Mouse (Mus musculus) lung, embryonic 15.5 days (tissue): Measurements from ENCODE around the gene Des. TPM values are rescaled to one million over a fixed set of nuclear protein-coding genes. Genes with fewer than 3 reads are reported as not detected.

Experiments used
- ATAC-seq: fragments of 200-750 bp; cut with Nextera tagmentation; 2 replicates; pipeline ENCODE4 v1.8.0; 2017; ENCODE audit warnings: moderate number of reproducible peaks, borderline replicate concordance; ENCODE audit not compliant: low FRiP score, low TSS enrichment; ENCODE audit errors: extremely low read depth
- H3K27ac ChIP-seq: fragments of 300-500 bp; sonication (generic); 2 replicates; pipeline ENCODE4 v1.5.1; 2015; ENCODE audit warnings: moderate library complexity, mild to moderate bottlenecking, inconsistent platforms
- H3K27me3 ChIP-seq: fragments of 300-500 bp; sonication (generic); 2 replicates; pipeline ENCODE4 v1.6.1; 2015; ENCODE audit warnings: inconsistent platforms
- H3K36me3 ChIP-seq: fragments of 300-500 bp; sonication (generic); 2 replicates; pipeline ENCODE4 v1.6.1; 2015; ENCODE audit warnings: inconsistent platforms
- H3K4me1 ChIP-seq: fragments of 300-500 bp; sonication (generic); 2 replicates; pipeline ENCODE4 v1.6.1; 2015; ENCODE audit warnings: inconsistent platforms
- H3K4me2 ChIP-seq: fragments of 300-500 bp; sonication (generic); 2 replicates; pipeline ENCODE4 v1.6.1; 2015; ENCODE audit warnings: inconsistent platforms, mild to moderate bottlenecking, moderate library complexity
- H3K4me3 ChIP-seq: fragments of 300-500 bp; sonication (generic); 2 replicates; pipeline ENCODE4 v1.5.1; 2015; ENCODE audit warnings: mild to moderate bottlenecking, inconsistent platforms
- H3K9ac ChIP-seq: fragments of 300-500 bp; sonication (generic); 2 replicates; pipeline ENCODE4 v1.6.1; 2015; ENCODE audit warnings: inconsistent platforms
- H3K9me3 ChIP-seq: fragments of 300-500 bp; sonication (generic); 2 replicates; pipeline ENCODE4 v1.6.1; 2016; ENCODE audit warnings: inconsistent platforms
- WGBS: fragments of 180-500 bp; shearing (Covaris S2); methylation state at CpG from one replicate; pipeline ENCODE4 v1.1.7; 2015; 5-methylcytosine and 5-hydroxymethylcytosine counted together
- polyA plus RNA-seq: library from polyadenylated mRNA; unstranded; fragments of >200 nt; fragmentation: Nextera tagmentation; extraction: Ambion mirVana; gene quantifications from 2 replicates; pipeline ENCODE4 v1.2.1, GENCODE M21; 2015

Des gene
- polyA plus RNA-seq, 1 experiment from 2014 or later, result 59.5 TPM

- H3K4me3 ChIP-seq, result peak overlapping the region; percentile 17
- ATAC-seq, result no peak
- no peak overlapping the region for H3K27ac ChIP-seq
These were observed 28.1 kb downstream of the Des start for GRCm38 (mm10) chr1:75387929-75388897.

GRCm38 (mm10) chr1:75388898-75389515 is 28.9 kb downstream of the Des start:
- H3K9me3 ChIP-seq, result no peaks in the 10 kb centered on the region
- ATAC-seq, result no peak
- H3K9ac ChIP-seq, result no peak overlapping the region
- 43% methylated on average over 23 of the region's 23 CpGs for WGBS
- peaks cover 53% of the 10 kb centered on the region for H3K27me3 ChIP-seq
- 0 out of 2 replicates have a peak, but pooled peaks cover 2% of the 10 kb centered on the region for H3K36me3 ChIP-seq
- H3K4me3 ChIP-seq, result peak overlapping the region; percentile 17; the same call in 1 of the 2 replicates
- H3K27ac ChIP-seq, result no peak overlapping the region
- peaks cover 40% of the 10 kb centered on the region for H3K4me1 ChIP-seq
- H3K4me2 ChIP-seq, result peak overlapping the region; percentile 48; the same call in 1 of the 2 replicates

More at GRCm38 (mm10) chr1:75387929-75388897, 28.1 kb downstream of the Des start:
- H3K4me2 ChIP-seq, result peak overlapping the region; percentile 48
- H3K9ac ChIP-seq, result 0 out of 2 replicates have a peak overlapping the region, but pooled peaks have one; percentile 6
- H3K36me3 ChIP-seq, result 0 out of 2 replicates have a peak, but pooled peaks cover 2% of the 10 kb centered on the region
- WGBS, result 17% methylated on average over 94 of the region's 94 CpGs
- no peaks in the 10 kb centered on the region for H3K9me3 ChIP-seq
- peaks cover 59% of the 10 kb centered on the region for H3K27me3 ChIP-seq
- H3K4me1 ChIP-seq, result peaks cover 36% of the 10 kb centered on the region

- 59% methylated on average over 9 of the region's 9 CpGs for WGBS
- Histone ChIP-seq H3K9ac (no peak overlapping the region), H3K4me2 (no peak overlapping the region)
These were observed 33.0 kb downstream of the Des start for GRCm38 (mm10) chr1:75393139-75393538.

GRCm38 (mm10) chr1:75393846-75394245 is 33.7 kb downstream of the Des start:
- no peak overlapping the region for H3K27ac ChIP-seq
- peaks cover 14% of the 10 kb centered on the region for H3K27me3 ChIP-seq
- no peak for ATAC-seq
- H3K4me2 ChIP-seq, result no peak overlapping the region
- no peak overlapping the region for H3K4me3 ChIP-seq
- peaks cover 2% of the 10 kb centered on the region; the same call in 1 of the 2 replicates for H3K36me3 ChIP-seq
- H3K4me1 ChIP-seq, result peaks cover 21% of the 10 kb centered on the region
- H3K9me3 ChIP-seq, result no peaks in the 10 kb centered on the region
- no peak overlapping the region for H3K9ac ChIP-seq
- WGBS, result 85% methylated on average over 3 of the region's 3 CpGs

More at GRCm38 (mm10) chr1:75393139-75393538, 33.0 kb downstream of the Des start:
- peaks cover 21% of the 10 kb centered on the region for H3K27me3 ChIP-seq
- no peak for ATAC-seq
- peak overlapping the region; percentile 19; the same call in 1 of the 2 replicates for H3K27ac ChIP-seq
- H3K9me3 ChIP-seq, result no peaks in the 10 kb centered on the region
- H3K4me3 ChIP-seq, result no peak overlapping the region
- peaks cover 2% of the 10 kb centered on the region; the same call in 1 of the 2 replicates for H3K36me3 ChIP-seq
- H3K4me1 ChIP-seq, result peaks cover 21% of the 10 kb centered on the region

GRCm38 (mm10) chr1:75398761-75399402 is 38.8 kb downstream of the Des start:
- WGBS, result 7% methylated on average over 9 of the region's 9 CpGs
- Histone ChIP-seq H3K27ac (peak overlapping the region; percentile 92), H3K9me3 (no peaks in the 10 kb centered on the region), H3K9ac (no peak overlapping the region), H3K4me3 (no peak overlapping the region), H3K4me2 (peak overlapping the region; percentile 58), H3K27me3 (no peaks in the 10 kb centered on the region), H3K4me1 (peaks cover 29% of the 10 kb centered on the region), H3K36me3 (peaks cover 15% of the 10 kb centered on the region)
- peak; percentile 71 for ATAC-seq

- peak; percentile 89 for ATAC-seq
- Histone ChIP-seq H3K27me3 (no peaks in the 10 kb centered on the region), H3K9me3 (no peaks in the 10 kb centered on the region), H3K36me3 (peaks cover 19% of the 10 kb centered on the region), H3K27ac (peak overlapping the region; percentile 92), H3K4me1 (peaks cover 29% of the 10 kb centered on the region), H3K4me2 (peak overlapping the region; percentile 58), H3K9ac (peak overlapping the region; percentile 34), H3K4me3 (peak overlapping the region; percentile 35)
- WGBS, result 3% methylated on average over 15 of the region's 15 CpGs
These were observed 39.8 kb downstream of the Des start for GRCm38 (mm10) chr1:75399755-75400492.

- Histone ChIP-seq H3K27ac (peak overlapping the region; percentile 92), H3K27me3 (no peaks in the 10 kb centered on the region), H3K4me1 (peaks cover 29% of the 10 kb centered on the region), H3K36me3 (peaks cover 23% of the 10 kb centered on the region), H3K9ac (peak overlapping the region; percentile 34; the same call in 1 of the 2 replicates), H3K9me3 (no peaks in the 10 kb centered on the region), H3K4me2 (peak overlapping the region; percentile 58), H3K4me3 (peak overlapping the region; percentile 35)
- WGBS, result 29% methylated on average over 6 of the region's 6 CpGs
- ATAC-seq, result 0 out of 2 replicates have a peak, but pooled peaks have one; percentile 1
These were observed 40.5 kb downstream of the Des start for GRCm38 (mm10) chr1:75400493-75401115.

GRCm38 (mm10) chr1:75405547-75405946 is 45.4 kb downstream of the Des start:
- Histone ChIP-seq H3K27me3 (no peaks in the 10 kb centered on the region), H3K4me3 (no peak overlapping the region), H3K9ac (no peak overlapping the region), H3K4me2 (no peak overlapping the region), H3K27ac (no peak overlapping the region), H3K9me3 (no peaks in the 10 kb centered on the region), H3K36me3 (peaks cover 34% of the 10 kb centered on the region), H3K4me1 (peaks cover 4% of the 10 kb centered on the region)
- 83% methylated on average over 3 of the region's 3 CpGs for WGBS
- no peak for ATAC-seq

GRCm38 (mm10) chr1:75406173-75406572 is 46.0 kb downstream of the Des start:
- Histone ChIP-seq H3K9ac (no peak overlapping the region), H3K4me2 (no peak overlapping the region), H3K27ac (no peak overlapping the region), H3K4me3 (no peak overlapping the region), H3K9me3 (no peaks in the 10 kb centered on the region), H3K4me1 (no peaks in the 10 kb centered on the region), H3K27me3 (no peaks in the 10 kb centered on the region), H3K36me3 (peaks cover 33% of the 10 kb centered on the region)
- 88% methylated on average over 15 of the region's 15 CpGs for WGBS
- ATAC-seq, result no peak

- H3K36me3 ChIP-seq, result peaks cover 26% of the 10 kb centered on the region
- H3K27me3 ChIP-seq, result no peaks in the 10 kb centered on the region
- no peaks in the 10 kb centered on the region for H3K9me3 ChIP-seq
- H3K4me3 ChIP-seq, result no peak overlapping the region
- ATAC-seq, result no peak
- H3K4me2 ChIP-seq, result no peak overlapping the region
- no peak overlapping the region for H3K27ac ChIP-seq
- H3K4me1 ChIP-seq, result no peaks in the 10 kb centered on the region
- 86% methylated on average over 9 of the region's 9 CpGs for WGBS
- no peak overlapping the region for H3K9ac ChIP-seq
These were observed 46.9 kb downstream of the Des start for GRCm38 (mm10) chr1:75407056-75407455.
